Mouse (Mus musculus) adrenal gland, adult 2 months (tissue): ENCODE data around the gene Olfr1513. TPM values are rescaled to one million over a fixed set of nuclear protein-coding genes. Genes with fewer than 3 reads are reported as not detected.
A peak's percentile ranks its signal among the peaks of the same experiment; 100 is the strongest.
"Not testable (repeated sequence)": the region's sequence is repeated elsewhere in the genome, so short reads cannot be mapped to it uniquely, and the experiment has no call there.

Source experiments
- DNase-seq: peaks from one replicate; pipeline ENCODE4 v3.0.0; 2021
- polyA plus RNA-seq: library from polyadenylated mRNA; depleted of rRNA; stranded (reverse); fragments of >200 nt; gene quantifications from 2 replicates; pipeline ENCODE4 v1.2.3, GENCODE M21; 2012; rRNA removed
- total RNA-seq, 2 experiments: library from RNA; stranded (reverse); gene quantifications; 2 replicates each; pipeline ENCODE4 v1.2.3; 2021

The Olfr1513 gene
- total and polyA plus RNA-seq, 3 experiments = not detected

- not testable (repeated sequence) for DNase-seq
Measured at GRCm38 (mm10) chr14:52310343-52310742, 45.9 kb downstream of the Olfr1513 start.

- no peak for DNase-seq
Measured at GRCm38 (mm10) chr14:52306100-52306499, 50.1 kb downstream of the Olfr1513 start.

- DNase-seq = peak; percentile 92
Measured at GRCm38 (mm10) chr14:52304644-52305271, 51.5 kb downstream of the Olfr1513 start, which contains the start of gene Mettl3. Gene Mettl3, minus strand, starts transcription at chr14:52305128.

- not testable (repeated sequence) for DNase-seq
Measured at GRCm38 (mm10) chr14:52303517-52303916, 52.7 kb downstream of the Olfr1513 start.

Other genes starting within 250 kb of the Olfr1513 start
- 1 to 10 TPM in 1 of 2 experiments, under 1 TPM in 1; 0.26 to 1.2 TPM for gene Rpgrip1, start 245.7 kb downstream of the Olfr1513 start, total RNA-seq
- gene Rpgrip1, start 245.7 kb downstream of the Olfr1513 start, polyA plus RNA-seq = 0.33 and 0.55 TPM in 2 replicates
- 10 to 100 TPM; 48.2 to 55.7 TPM for gene Supt16, start 159.0 kb downstream of the Olfr1513 start, total RNA-seq
- 3.6 and 4.6 TPM in 2 replicates for gene Supt16, start 159.0 kb downstream of the Olfr1513 start, polyA plus RNA-seq
- 10 to 100 TPM; 70.7 to 79.1 TPM for gene Chd8, start 98.6 kb downstream of the Olfr1513 start, total RNA-seq
- 21.8 and 26.7 TPM in 2 replicates for gene Chd8, start 98.6 kb downstream of the Olfr1513 start, polyA plus RNA-seq
- 10 to 100 TPM; 51.4 to 58.2 TPM for gene Tox4, start 77.3 kb downstream of the Olfr1513 start, total RNA-seq
- gene Tox4, start 77.3 kb downstream of the Olfr1513 start, polyA plus RNA-seq = 20.2 and 26.3 TPM in 2 replicates
- 10 to 100 TPM; 39.1 to 48.7 TPM for gene Rab2b, start 76.9 kb downstream of the Olfr1513 start, total RNA-seq
- gene Rab2b, start 76.9 kb downstream of the Olfr1513 start, polyA plus RNA-seq = 10.7 and 12.4 TPM in 2 replicates
- 10 to 100 TPM; 37.1 to 55.0 TPM for gene Mettl3, start 51.3 kb downstream of the Olfr1513 start, total RNA-seq
- 22.4 and 24.5 TPM in 2 replicates for gene Mettl3, start 51.3 kb downstream of the Olfr1513 start, polyA plus RNA-seq
- 10 to 100 TPM in 1 of 2 experiments, 1 to 10 TPM in 1; 4.4 to 10.5 TPM for gene Sall2, start 27.6 kb downstream of the Olfr1513 start, total RNA-seq
- 6.1 and 6.4 TPM in 2 replicates for gene Sall2, start 27.6 kb downstream of the Olfr1513 start, polyA plus RNA-seq
- not detected for gene Olfr1512, start 22.8 kb upstream of the Olfr1513 start, total RNA-seq
- not detected in 2 replicates for gene Olfr1512, start 22.8 kb upstream of the Olfr1513 start, polyA plus RNA-seq
- gene Olfr1511, start 41.0 kb upstream of the Olfr1513 start, total RNA-seq = not detected
- not detected in 2 replicates for gene Olfr1511, start 41.0 kb upstream of the Olfr1513 start, polyA plus RNA-seq
- not detected for gene Olfr1510, start 58.0 kb upstream of the Olfr1513 start, total RNA-seq
- gene Olfr1510, start 58.0 kb upstream of the Olfr1513 start, polyA plus RNA-seq = not detected in 2 replicates
- gene Olfr1509, start 86.6 kb upstream of the Olfr1513 start, total RNA-seq = not detected
- gene Olfr1509, start 86.6 kb upstream of the Olfr1513 start, polyA plus RNA-seq = not detected in 2 replicates
- not detected for gene Olfr1508, start 111.1 kb upstream of the Olfr1513 start, total RNA-seq
- not detected in 2 replicates for gene Olfr1508, start 111.1 kb upstream of the Olfr1513 start, polyA plus RNA-seq
- gene Olfr1507, start 139.3 kb upstream of the Olfr1513 start, total RNA-seq = not detected
- gene Olfr1507, start 139.3 kb upstream of the Olfr1513 start, polyA plus RNA-seq = not detected in 2 replicates